Mouse (Mus musculus) liver, embryonic 15.5 days (tissue): ENCODE data around the gene Mettl21e. TPM values are rescaled to one million over a fixed set of nuclear protein-coding genes. Genes with fewer than 3 reads are reported as not detected.
"Not testable (repeated sequence)": the region's sequence is repeated elsewhere in the genome, so short reads cannot be mapped to it uniquely, and the experiment has no call there.

ENCODE experiments used
- ATAC-seq: fragments of 200-750 bp; cut with Nextera tagmentation; 2 replicates; pipeline ENCODE4 v1.8.0; 2017; ENCODE audit warnings: moderate number of reproducible peaks, mild to moderate bottlenecking, moderate library complexity; ENCODE audit not compliant: insufficient read depth
- H3K27ac ChIP-seq: fragments of 300-500 bp; sonication (generic); replicated peaks from 2 replicates; pipeline ENCODE4 v1.5.1; 2015; ENCODE audit warnings: mild to moderate bottlenecking, inconsistent platforms
- H3K27me3 ChIP-seq: fragments of 300-500 bp; sonication (generic); 2 replicates; pipeline ENCODE4 v1.6.1; 2015; ENCODE audit warnings: mild to moderate bottlenecking, inconsistent platforms
- H3K36me3 ChIP-seq: fragments of 300-500 bp; sonication (generic); replicated peaks from 2 replicates; pipeline ENCODE4 v1.6.1; 2015; ENCODE audit warnings: moderate library complexity, mild to moderate bottlenecking, inconsistent platforms
- H3K4me1 ChIP-seq: fragments of 300-500 bp; sonication (generic); replicated peaks from 2 replicates; pipeline ENCODE4 v1.6.1; 2015; ENCODE audit warnings: inconsistent platforms
- H3K4me2 ChIP-seq: fragments of 300-500 bp; sonication (generic); 2 replicates; pipeline ENCODE4 v1.6.1; 2015; ENCODE audit warnings: moderate library complexity, mild to moderate bottlenecking, inconsistent platforms
- H3K4me3 ChIP-seq: fragments of 300-500 bp; sonication (generic); replicated peaks from 2 replicates; pipeline ENCODE4 v1.5.1; 2015; ENCODE audit warnings: mild to moderate bottlenecking, inconsistent platforms
- H3K9ac ChIP-seq: fragments of 300-500 bp; sonication (generic); 2 replicates; pipeline ENCODE4 v1.6.1; 2015; ENCODE audit warnings: moderate library complexity, mild to moderate bottlenecking, inconsistent platforms
- H3K9me3 ChIP-seq: fragments of 300-500 bp; sonication (generic); replicated peaks from 2 replicates; pipeline ENCODE4 v1.6.1; 2016; ENCODE audit warnings: inconsistent platforms
- WGBS: fragments of 180-500 bp; shearing (Covaris S2); methylation state at CpG from one replicate; pipeline ENCODE4 v1.1.7; 2015; ENCODE audit warnings: mixed read lengths; ENCODE audit not compliant: insufficient replicate concordance; 5-methylcytosine and 5-hydroxymethylcytosine counted together
- polyA plus RNA-seq: library from polyadenylated mRNA; unstranded; fragments of >200 nt; fragmentation: Nextera tagmentation; extraction: Ambion mirVana; gene quantifications from 2 replicates; pipeline ENCODE4 v1.2.1, GENCODE M21; 2015

Mettl21e gene
- polyA plus RNA-seq: 0.14 and 0.30 TPM in 2 replicates

GRCm38 (mm10) chr1:44218876-44219275 is at the start of gene Mettl21e:
TSS of gene Mettl21e (minus strand) at chr1:44218961.
- no peak for ATAC-seq
- Histone ChIP-seq H3K4me1 (no peaks in the 10 kb centered on the region), H3K4me3 (no peak within 1 kb of the TSS), H3K9me3 (no peaks in the 10 kb centered on the region), H3K27me3 (no peaks in the 10 kb centered on the region), H3K27ac (no peak within 1 kb of the TSS), H3K9ac (no peak within 1 kb of the TSS), H3K4me2 (no peak within 1 kb of the TSS), H3K36me3 (no peaks in the 10 kb centered on the region)
- 38% methylated on average over 1 of the region's 1 CpGs for WGBS

DNA sequence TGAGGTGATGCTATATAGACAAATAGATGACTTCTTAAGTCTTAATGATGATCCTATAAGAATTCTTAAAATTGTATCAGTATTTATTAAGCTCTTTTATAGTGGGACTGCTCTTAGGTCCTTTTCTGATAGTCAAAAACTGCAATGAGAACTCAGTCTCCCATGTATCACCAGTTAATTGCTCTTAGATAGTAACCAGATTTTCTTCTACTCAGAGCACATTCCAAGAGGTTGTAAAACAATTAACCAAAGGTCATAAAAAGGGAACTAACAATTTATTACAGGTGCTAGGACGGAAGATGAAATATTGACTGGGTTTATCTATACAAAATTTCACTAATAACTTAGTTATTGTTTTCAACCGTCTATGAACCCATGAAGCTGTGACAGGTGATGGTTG is 21.7 kb upstream of the Mettl21e start:
- H3K36me3 ChIP-seq, H3K27ac ChIP-seq, H3K4me1 ChIP-seq, H3K9me3 ChIP-seq, H3K9ac ChIP-seq, H3K4me3 ChIP-seq, H3K27me3 ChIP-seq, H3K4me2 ChIP-seq, ATAC-seq: not testable (repeated sequence)
- WGBS: 52% methylated on average over 2 of the region's 2 CpGs

DNA sequence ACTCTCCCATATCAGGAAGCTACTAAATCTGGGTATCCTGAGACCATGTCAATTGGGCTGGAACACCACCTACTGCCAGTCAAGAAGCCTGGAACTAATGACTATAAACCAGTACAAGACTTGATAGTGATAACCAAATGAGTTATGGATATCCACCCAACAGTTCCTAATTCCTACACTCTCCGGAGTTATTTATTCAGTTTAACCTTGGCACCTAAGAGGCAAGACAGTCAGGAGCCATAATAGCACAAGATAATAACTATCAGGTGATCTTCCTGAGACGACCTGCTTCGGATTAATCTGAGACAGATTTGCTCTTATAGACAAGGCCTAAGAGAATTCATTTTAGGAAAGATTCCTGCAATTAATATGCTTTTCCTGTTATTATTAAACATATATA is 21.2 kb upstream of the Mettl21e start:
- no peak for ATAC-seq
- Histone ChIP-seq H3K9me3 (no peaks in the 10 kb centered on the region), H3K36me3 (no peaks in the 10 kb centered on the region), H3K4me2 (no peak overlapping the region), H3K4me3 (no peak overlapping the region), H3K4me1 (no peaks in the 10 kb centered on the region), H3K9ac (no peak overlapping the region), H3K27me3 (no peaks in the 10 kb centered on the region), H3K27ac (no peak overlapping the region)
- 59% methylated on average over 3 of the region's 3 CpGs for WGBS

DNA sequence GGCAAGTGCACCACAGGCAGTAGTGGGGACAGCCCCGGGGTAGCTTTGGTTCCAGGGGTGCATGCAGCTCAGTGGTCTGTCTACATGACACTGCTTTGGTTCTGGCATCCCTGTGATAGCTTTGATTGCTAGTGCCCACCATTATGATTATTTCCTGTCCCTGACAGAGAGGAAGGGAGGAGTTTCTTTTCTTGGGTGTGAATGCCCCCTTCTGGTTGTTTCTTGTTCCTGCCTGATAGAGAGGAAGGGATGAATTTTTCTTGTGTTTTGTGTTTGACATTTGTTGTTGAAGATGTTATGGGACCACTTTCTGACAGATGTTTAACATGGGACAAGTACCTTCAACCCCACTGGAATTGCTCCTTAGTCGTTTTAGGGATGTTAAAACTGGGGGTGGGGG is 18.5 kb upstream of the Mettl21e start:
- Histone ChIP-seq H3K4me1 (no peaks in the 10 kb centered on the region), H3K4me3 (no peak overlapping the region), H3K27me3 (no peaks in the 10 kb centered on the region), H3K27ac (no peak overlapping the region), H3K9me3 (no peaks in the 10 kb centered on the region), H3K36me3 (no peaks in the 10 kb centered on the region), H3K4me2 (no peak overlapping the region), H3K9ac (no peak overlapping the region)
- no peak for ATAC-seq
- WGBS: 67% methylated on average over 2 of the region's 2 CpGs

- Histone ChIP-seq H3K4me1 (no peaks in the 10 kb centered on the region), H3K4me3 (no peak overlapping the region), H3K36me3 (no peaks in the 10 kb centered on the region), H3K9ac (no peak overlapping the region), H3K4me2 (no peak overlapping the region), H3K9me3 (no peaks in the 10 kb centered on the region), H3K27ac (no peak overlapping the region), H3K27me3 (no peaks in the 10 kb centered on the region)
- WGBS: 41% methylated on average over 2 of the region's 2 CpGs
- no peak for ATAC-seq
Measured at GRCm38 (mm10) chr1:44235311-44235710, 16.6 kb upstream of the Mettl21e start.

GRCm38 (mm10) chr1:44234531-44234930 is 15.8 kb upstream of the Mettl21e start:
- not testable (repeated sequence) for H3K4me2 ChIP-seq, H3K4me1 ChIP-seq, H3K36me3 ChIP-seq, H3K9me3 ChIP-seq, H3K4me3 ChIP-seq, H3K27me3 ChIP-seq, ATAC-seq, H3K9ac ChIP-seq, H3K27ac ChIP-seq
- WGBS: 71% methylated on average over 2 of the region's 2 CpGs

GRCm38 (mm10) chr1:44229044-44229443 is 10.3 kb upstream of the Mettl21e start:
- no peaks in the 10 kb centered on the region for H3K27me3 ChIP-seq
- no peak overlapping the region for H3K4me3 ChIP-seq
- ATAC-seq: no peak
- no peak overlapping the region for H3K4me2 ChIP-seq
- 44% methylated on average over 2 of the region's 2 CpGs for WGBS
- no peak overlapping the region for H3K9ac ChIP-seq
- H3K27ac ChIP-seq: no peak overlapping the region
- H3K4me1 ChIP-seq: no peaks in the 10 kb centered on the region
- H3K36me3 ChIP-seq: no peaks in the 10 kb centered on the region
- H3K9me3 ChIP-seq: no peaks in the 10 kb centered on the region

DNA sequence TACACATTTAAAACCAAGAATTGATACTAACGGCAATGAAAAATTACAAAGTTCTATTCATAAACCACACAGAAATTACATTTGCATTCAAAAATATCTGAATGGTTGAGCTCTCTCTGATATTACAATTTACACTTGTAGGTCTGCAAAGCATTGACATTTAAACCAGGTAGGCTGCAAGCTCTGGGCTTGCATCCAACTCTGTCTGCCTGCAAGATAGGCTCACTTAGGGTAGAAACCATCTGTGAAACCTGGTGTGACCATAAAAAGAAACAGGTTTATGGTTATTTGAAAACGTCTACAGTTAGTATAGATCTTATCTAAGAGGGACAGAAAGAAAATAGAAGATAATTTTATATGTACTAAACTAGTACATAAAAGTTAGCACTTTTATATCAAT is 1.6 kb downstream of the Mettl21e start:
- Histone ChIP-seq H3K9me3 (no peaks in the 10 kb centered on the region), H3K9ac (no peak overlapping the region), H3K27me3 (no peaks in the 10 kb centered on the region), H3K4me3 (no peak overlapping the region), H3K4me2 (no peak overlapping the region), H3K36me3 (no peaks in the 10 kb centered on the region), H3K4me1 (no peaks in the 10 kb centered on the region), H3K27ac (no peak overlapping the region)
- no peak for ATAC-seq
- WGBS: 47% methylated on average over 2 of the region's 2 CpGs

GRCm38 (mm10) chr1:44216352-44217116 is 2.2 kb downstream of the Mettl21e start:
- no peak overlapping the region for H3K9ac ChIP-seq
- WGBS: 53% methylated on average over 2 of the region's 2 CpGs
- no peak for ATAC-seq
- H3K9me3 ChIP-seq: no peaks in the 10 kb centered on the region
- H3K27me3 ChIP-seq: no peaks in the 10 kb centered on the region
- H3K4me2 ChIP-seq: no peak overlapping the region
- no peak overlapping the region for H3K4me3 ChIP-seq
- H3K36me3 ChIP-seq: no peaks in the 10 kb centered on the region
- no peak overlapping the region for H3K27ac ChIP-seq
- no peaks in the 10 kb centered on the region for H3K4me1 ChIP-seq

DNA sequence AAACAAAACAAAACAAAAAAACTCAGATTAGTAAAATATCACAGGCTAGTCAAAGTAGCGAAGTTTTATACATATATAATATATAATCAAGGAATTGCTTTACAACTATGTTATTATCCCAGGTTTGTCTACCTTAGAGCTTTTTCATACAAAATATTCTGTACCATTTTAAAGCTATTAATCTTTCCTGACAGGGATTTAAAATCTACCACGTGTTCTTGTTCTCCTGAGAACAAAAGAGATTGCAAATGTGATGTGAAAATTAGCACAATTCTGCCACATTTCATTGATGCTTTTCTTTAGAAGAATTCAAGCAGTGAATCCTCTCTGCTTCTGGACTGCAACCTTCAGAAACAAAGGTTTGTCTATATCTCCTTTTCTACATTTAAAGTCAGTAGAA is 4.3 kb downstream of the Mettl21e start:
- 32% methylated on average over 2 of the region's 2 CpGs for WGBS
- Histone ChIP-seq H3K4me1 (no peaks in the 10 kb centered on the region), H3K36me3 (no peaks in the 10 kb centered on the region), H3K9ac (no peak overlapping the region), H3K27me3 (no peaks in the 10 kb centered on the region), H3K4me2 (no peak overlapping the region), H3K27ac (no peak overlapping the region), H3K9me3 (no peaks in the 10 kb centered on the region), H3K4me3 (no peak overlapping the region)
- ATAC-seq: no peak

DNA sequence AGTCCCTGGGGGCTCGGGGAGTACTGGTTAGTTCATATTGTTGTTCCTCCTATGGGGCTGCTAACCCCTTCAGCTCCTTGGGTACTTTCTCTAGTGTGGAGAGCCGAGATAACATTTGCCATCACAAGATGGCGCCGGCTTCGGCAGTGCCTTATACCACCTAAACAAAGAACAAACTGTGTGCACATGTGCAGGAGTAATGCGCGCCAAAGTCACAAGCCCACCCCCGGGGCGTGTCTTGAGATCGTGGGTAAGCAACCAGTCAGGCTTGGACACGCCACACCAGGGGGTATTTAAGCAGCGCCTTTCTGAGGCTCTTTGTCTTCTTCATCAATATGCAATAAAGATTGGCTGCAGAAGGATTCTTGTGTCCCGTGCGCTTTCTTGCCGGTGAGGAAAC is 15.9 kb downstream of the Mettl21e start:
- H3K36me3 ChIP-seq: no peaks in the 10 kb centered on the region
- H3K9ac ChIP-seq: no peak overlapping the region
- no peak overlapping the region for H3K27ac ChIP-seq
- no peak for ATAC-seq
- 75% methylated on average over 15 of the region's 15 CpGs for WGBS
- no peaks in the 10 kb centered on the region for H3K9me3 ChIP-seq
- H3K4me2 ChIP-seq: no peak overlapping the region
- no peak overlapping the region for H3K4me3 ChIP-seq
- H3K4me1 ChIP-seq: no peaks in the 10 kb centered on the region
- peaks cover 18% of the 10 kb centered on the region for H3K27me3 ChIP-seq
